Mouse (Mus musculus) neural tube, embryonic 12.5 days (tissue): ENCODE data around the gene Naip5. TPM values are rescaled to one million over a fixed set of nuclear protein-coding genes. Genes with fewer than 3 reads are reported as not detected.
"Not testable (repeated sequence)": the region's sequence is repeated elsewhere in the genome, so short reads cannot be mapped to it uniquely, and the experiment has no call there.

Experiments
- ATAC-seq: fragments of 200-750 bp; cut with Nextera tagmentation; 2 replicates; pipeline ENCODE4 v1.8.0; 2017; ENCODE audit warnings: low read depth, mild to moderate bottlenecking, moderate TSS enrichment, moderate library complexity; ENCODE audit not compliant: low FRiP score
- H3K27ac ChIP-seq: fragments of 300-500 bp; sonication (generic); 2 replicates; pipeline ENCODE4 v1.5.1; 2016
- H3K27me3 ChIP-seq: fragments of 300-500 bp; sonication (generic); replicated peaks from 2 replicates; pipeline ENCODE4 v1.6.1; 2016; ENCODE audit warnings: mild to moderate bottlenecking
- H3K36me3 ChIP-seq: fragments of 300-500 bp; sonication (generic); 2 replicates; pipeline ENCODE4 v1.6.1; 2016; ENCODE audit warnings: mild to moderate bottlenecking
- H3K4me1 ChIP-seq: fragments of 300-500 bp; sonication (generic); 2 replicates; pipeline ENCODE4 v1.6.1; 2016
- H3K4me2 ChIP-seq: fragments of 300-500 bp; sonication (generic); replicated peaks from 2 replicates; pipeline ENCODE4 v1.6.1; 2016; ENCODE audit warnings: mild to moderate bottlenecking
- H3K4me3 ChIP-seq: fragments of 300-500 bp; sonication (generic); 2 replicates; pipeline ENCODE4 v1.5.1; 2016
- H3K9ac ChIP-seq: fragments of 300-500 bp; sonication (generic); 2 replicates; pipeline ENCODE4 v1.6.1; 2016; ENCODE audit warnings: mild to moderate bottlenecking
- H3K9me3 ChIP-seq: fragments of 300-500 bp; sonication (generic); 2 replicates; pipeline ENCODE4 v1.6.1; 2016; ENCODE audit warnings: mild to moderate bottlenecking
- WGBS: fragments of 180-500 bp; shearing (Covaris S2); methylation state at CpG from one replicate; pipeline ENCODE4 v1.1.7; 2016; 5-methylcytosine and 5-hydroxymethylcytosine counted together
- polyA plus RNA-seq: library from polyadenylated mRNA; unstranded; fragments of >200 nt; fragmentation: Nextera tagmentation; extraction: Ambion mirVana; gene quantifications from 2 replicates; pipeline ENCODE4 v1.2.1, GENCODE M21; 2016

Naip5 gene
- 0.08 and 0.13 TPM in 2 replicates for polyA plus RNA-seq

GRCm38 (mm10) chr13:100246223-100246622, at the start of gene Naip5:
Gene Naip5 (minus strand): TSS chr13:100246323.
- H3K4me1 ChIP-seq, H3K27ac ChIP-seq, H3K36me3 ChIP-seq, H3K9ac ChIP-seq, H3K9me3 ChIP-seq, ATAC-seq, H3K27me3 ChIP-seq, H3K4me3 ChIP-seq, H3K4me2 ChIP-seq: not testable (repeated sequence)
- WGBS: 77% methylated on average over 4 of the region's 4 CpGs

GRCm38 (mm10) chr13:100284611-100285010, 38.5 kb upstream of the Naip5 start:
- 87% methylated on average over 1 of the region's 1 CpGs for WGBS
- Histone ChIP-seq H3K9me3 (no peaks in the 10 kb centered on the region), H3K9ac (no peak overlapping the region), H3K4me3 (no peak overlapping the region), H3K4me1 (no peaks in the 10 kb centered on the region), H3K27me3 (no peaks in the 10 kb centered on the region), H3K36me3 (no peaks in the 10 kb centered on the region), H3K27ac (no peak overlapping the region), H3K4me2 (no peak overlapping the region)
- no peak for ATAC-seq

GRCm38 (mm10) chr13:100271474-100272132, 25.5 kb upstream of the Naip5 start:
- not testable (repeated sequence) for H3K4me2 ChIP-seq, H3K27ac ChIP-seq, H3K36me3 ChIP-seq, H3K4me3 ChIP-seq, ATAC-seq, H3K27me3 ChIP-seq, H3K4me1 ChIP-seq, H3K9ac ChIP-seq, H3K9me3 ChIP-seq
- no CpG with 5 or more reads among the region's 1 CpGs for WGBS

- H3K4me3 ChIP-seq, H3K36me3 ChIP-seq, H3K9me3 ChIP-seq, ATAC-seq, H3K4me1 ChIP-seq, H3K9ac ChIP-seq, H3K27ac ChIP-seq, H3K4me2 ChIP-seq, H3K27me3 ChIP-seq: not testable (repeated sequence)
- WGBS: 73% methylated on average over 2 of the region's 2 CpGs
These were observed 10.9 kb upstream of the Naip5 start for GRCm38 (mm10) chr13:100256996-100257395.

GRCm38 (mm10) chr13:100255925-100256324, 9.8 kb upstream of the Naip5 start:
- H3K9me3 ChIP-seq, H3K4me1 ChIP-seq, H3K27me3 ChIP-seq, H3K36me3 ChIP-seq, H3K9ac ChIP-seq, H3K27ac ChIP-seq, ATAC-seq, H3K4me3 ChIP-seq, H3K4me2 ChIP-seq: not testable (repeated sequence)
- 90% methylated on average over 6 of the region's 6 CpGs for WGBS

- H3K27me3 ChIP-seq, H3K36me3 ChIP-seq, ATAC-seq, H3K4me3 ChIP-seq, H3K27ac ChIP-seq, H3K4me2 ChIP-seq, H3K9ac ChIP-seq, H3K9me3 ChIP-seq, H3K4me1 ChIP-seq: not testable (repeated sequence)
- 88% methylated on average over 2 of the region's 2 CpGs for WGBS
These were observed 5.8 kb upstream of the Naip5 start for GRCm38 (mm10) chr13:100251897-100252296.

GRCm38 (mm10) chr13:100246896-100247519, 885 bp upstream of the Naip5 start:
- not testable (repeated sequence) for H3K36me3 ChIP-seq, H3K9ac ChIP-seq, H3K27ac ChIP-seq, H3K4me1 ChIP-seq, H3K4me2 ChIP-seq, H3K9me3 ChIP-seq, ATAC-seq, H3K4me3 ChIP-seq, H3K27me3 ChIP-seq
- 82% methylated on average over 5 of the region's 5 CpGs for WGBS

GRCm38 (mm10) chr13:100243702-100244101, 2.4 kb downstream of the Naip5 start:
- H3K9ac ChIP-seq: no peak overlapping the region
- H3K4me3 ChIP-seq: no peak overlapping the region
- H3K4me1 ChIP-seq: no peaks in the 10 kb centered on the region
- no peaks in the 10 kb centered on the region for H3K27me3 ChIP-seq
- no peak overlapping the region for H3K4me2 ChIP-seq
- no peak overlapping the region for H3K27ac ChIP-seq
- no peaks in the 10 kb centered on the region for H3K36me3 ChIP-seq
- no peaks in the 10 kb centered on the region for H3K9me3 ChIP-seq
- ATAC-seq: no peak

GRCm38 (mm10) chr13:100213683-100214082, 32.4 kb downstream of the Naip5 start:
- not testable (repeated sequence) for ATAC-seq, H3K4me1 ChIP-seq, H3K4me2 ChIP-seq, H3K36me3 ChIP-seq, H3K9me3 ChIP-seq, H3K9ac ChIP-seq, H3K27ac ChIP-seq, H3K4me3 ChIP-seq, H3K27me3 ChIP-seq
- WGBS: no CpG with 5 or more reads among the region's 1 CpGs

GRCm38 (mm10) chr13:100210540-100210939, 35.6 kb downstream of the Naip5 start:
- Histone ChIP-seq H3K27ac (no peak overlapping the region), H3K4me2 (no peak overlapping the region), H3K9me3 (no peaks in the 10 kb centered on the region), H3K9ac (no peak overlapping the region), H3K36me3 (no peaks in the 10 kb centered on the region), H3K4me3 (no peak overlapping the region), H3K27me3 (no peaks in the 10 kb centered on the region), H3K4me1 (no peaks in the 10 kb centered on the region)
- no peak for ATAC-seq
- WGBS: 35% methylated on average over 8 of the region's 8 CpGs

GRCm38 (mm10) chr13:100203319-100203718, 42.8 kb downstream of the Naip5 start:
- H3K4me3 ChIP-seq: no peak overlapping the region
- H3K27ac ChIP-seq: no peak overlapping the region
- H3K4me2 ChIP-seq: no peak overlapping the region
- WGBS: 88% methylated on average over 1 of the region's 1 CpGs
- H3K4me1 ChIP-seq: no peaks in the 10 kb centered on the region
- no peaks in the 10 kb centered on the region for H3K9me3 ChIP-seq
- H3K36me3 ChIP-seq: no peaks in the 10 kb centered on the region
- H3K27me3 ChIP-seq: no peaks in the 10 kb centered on the region
- ATAC-seq: no peak
- no peak overlapping the region for H3K9ac ChIP-seq

GRCm38 (mm10) chr13:100201659-100202333, 44.3 kb downstream of the Naip5 start, which contains the start of gene Naip2:
Gene Naip2 (minus strand): TSS chr13:100202092.
- H3K4me2 ChIP-seq, H3K4me1 ChIP-seq, H3K27ac ChIP-seq, H3K9ac ChIP-seq, H3K27me3 ChIP-seq, H3K9me3 ChIP-seq, H3K36me3 ChIP-seq, ATAC-seq, H3K4me3 ChIP-seq: not testable (repeated sequence)
- 72% methylated on average over 3 of the region's 3 CpGs for WGBS
